Mouse (Mus musculus): ENCODE results near the gene Efhd2.
A peak's percentile ranks its signal among the peaks of the same experiment; 100 is the strongest.

Gene Efhd2

GRCm38 (mm10) chr4:141874601-141875460 lies at the start of gene Efhd2:
TSS of gene Efhd2 (minus strand) at chr4:141874920.
- DNase-seq: peak; percentile 87

GRCm38 (mm10) chr4:141923961-141924360 lies 49.2 kb upstream of the Efhd2 start:
- DNase-seq: no peak

- no peak for DNase-seq
Measured at GRCm38 (mm10) chr4:141920391-141920790, 45.7 kb upstream of the Efhd2 start.

GRCm38 (mm10) chr4:141917735-141918419 lies 43.2 kb upstream of the Efhd2 start:
- no peak for DNase-seq

GRCm38 (mm10) chr4:141914040-141914439 lies 39.3 kb upstream of the Efhd2 start:
- DNase-seq: peak; percentile 55

GRCm38 (mm10) chr4:141913201-141913993 lies 38.7 kb upstream of the Efhd2 start:
- peak; percentile 54 for DNase-seq

- DNase-seq: no peak
Measured at GRCm38 (mm10) chr4:141904710-141905109, 30.0 kb upstream of the Efhd2 start.

- DNase-seq: no peak
Measured at GRCm38 (mm10) chr4:141902479-141902858, 27.7 kb upstream of the Efhd2 start.

- no peak for DNase-seq
Measured at GRCm38 (mm10) chr4:141901711-141902478, 27.2 kb upstream of the Efhd2 start.

- DNase-seq: no peak
Measured at GRCm38 (mm10) chr4:141900421-141900820, 25.7 kb upstream of the Efhd2 start.

- peak; percentile 48 for DNase-seq
Measured at GRCm38 (mm10) chr4:141899936-141900335, 25.2 kb upstream of the Efhd2 start.

- no peak for DNase-seq
Measured at GRCm38 (mm10) chr4:141898905-141899304, 24.2 kb upstream of the Efhd2 start.

GRCm38 (mm10) chr4:141897838-141898237 lies 23.1 kb upstream of the Efhd2 start:
- peak; percentile 19 for DNase-seq

- peak; percentile 46 for DNase-seq
Measured at GRCm38 (mm10) chr4:141897225-141897624, 22.5 kb upstream of the Efhd2 start.

GRCm38 (mm10) chr4:141895772-141896171 lies 21.1 kb upstream of the Efhd2 start:
- no peak for DNase-seq

- DNase-seq: no peak
Measured at GRCm38 (mm10) chr4:141893157-141893784, 18.6 kb upstream of the Efhd2 start.

- DNase-seq: no peak
Measured at GRCm38 (mm10) chr4:141886385-141886968, 11.8 kb upstream of the Efhd2 start.

GRCm38 (mm10) chr4:141885451-141885850 lies 10.7 kb upstream of the Efhd2 start:
- DNase-seq: no peak

- no peak for DNase-seq
Measured at GRCm38 (mm10) chr4:141882858-141883257, 8.1 kb upstream of the Efhd2 start.

- peak; percentile 51 for DNase-seq
Measured at GRCm38 (mm10) chr4:141881950-141882349, 7.2 kb upstream of the Efhd2 start.

GRCm38 (mm10) chr4:141881289-141881914 lies 6.7 kb upstream of the Efhd2 start:
- DNase-seq: no peak
